Mouse (Mus musculus) left cerebral cortex, adult 8-10 months (tissue): Measurements from ENCODE around the gene Kif1c. TPM values are rescaled to one million over a fixed set of nuclear protein-coding genes. Genes with fewer than 3 reads are reported as not detected.

Source experiments
- DNase-seq, 2 experiments: peaks; one replicate each; pipeline ENCODE4 v3.0.0; 2022; ENCODE audit warnings: low spot score in 2 of 2
- total RNA-seq, 4 experiments: library from RNA; stranded (reverse); gene quantifications; 2 replicates each; pipeline ENCODE4 v1.2.4; 2022

The Kif1c gene
- total RNA-seq, 4 experiments from 2014 or later, result 59.3 to 70.2 (median 65.8) TPM

DNA sequence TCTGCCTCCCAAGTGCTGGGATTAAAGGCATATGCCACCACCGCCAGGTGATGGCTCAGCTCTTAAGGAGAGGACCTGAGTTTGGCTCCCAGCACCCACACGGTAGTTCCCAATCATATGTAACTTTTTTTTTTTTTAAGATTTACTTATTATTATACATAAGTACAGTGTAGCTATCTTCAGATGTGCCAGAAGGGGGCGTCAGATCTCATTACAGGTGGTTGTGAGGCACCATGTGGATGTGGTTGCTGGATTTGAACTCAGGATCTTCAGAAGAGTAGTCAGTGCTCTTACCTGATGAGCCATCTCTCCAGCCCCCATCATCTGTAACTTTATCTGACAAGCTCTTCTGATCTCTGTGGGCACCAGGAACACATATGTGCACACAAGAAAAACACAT, 3.0 kb upstream of the Kif1c start:
- DNase-seq, result no peak

DNA sequence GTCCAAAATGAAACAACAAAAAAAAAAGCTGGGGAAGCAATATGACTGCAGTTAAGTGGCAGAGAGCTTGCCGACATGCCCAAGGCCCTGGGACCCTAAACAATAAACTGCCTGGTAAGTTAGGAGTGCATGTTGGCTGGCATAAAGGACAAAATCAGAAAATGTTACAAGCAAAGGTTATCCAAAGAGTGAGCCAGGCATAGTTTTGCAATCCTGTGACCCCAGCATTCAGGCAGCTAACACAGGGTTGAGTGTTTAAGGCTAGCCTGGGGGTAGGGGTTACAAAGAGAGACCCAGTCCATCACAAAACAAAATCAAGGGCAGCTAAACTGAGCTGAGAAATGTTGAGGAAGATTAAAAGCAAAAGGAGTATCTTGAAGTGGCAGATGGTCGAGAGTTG, 1.3 kb upstream of the Kif1c start:
- DNase-seq, result no peak

DNA sequence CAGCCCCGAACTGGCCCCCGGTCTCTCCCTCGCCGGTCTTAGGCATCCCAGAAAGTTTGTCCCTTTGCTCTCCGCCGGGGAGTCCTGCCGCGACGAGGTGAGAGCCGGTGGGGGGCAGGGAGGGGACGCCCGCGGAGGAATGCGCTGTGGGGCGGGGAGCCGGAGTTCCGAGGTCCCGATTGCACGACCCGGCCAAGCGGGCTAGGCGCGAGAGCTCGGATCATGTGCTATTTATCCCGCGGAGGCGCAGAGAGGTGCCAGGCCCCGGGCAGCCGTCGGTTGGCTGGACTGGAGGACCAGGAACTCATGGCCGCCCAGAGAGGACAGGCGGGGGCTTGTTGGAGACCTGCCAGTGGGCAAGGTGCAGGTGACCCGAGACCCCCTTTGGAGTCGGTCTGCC, 265 bp downstream of the Kif1c start:
- peak; percentile 45 to 55 for DNase-seq

DNA sequence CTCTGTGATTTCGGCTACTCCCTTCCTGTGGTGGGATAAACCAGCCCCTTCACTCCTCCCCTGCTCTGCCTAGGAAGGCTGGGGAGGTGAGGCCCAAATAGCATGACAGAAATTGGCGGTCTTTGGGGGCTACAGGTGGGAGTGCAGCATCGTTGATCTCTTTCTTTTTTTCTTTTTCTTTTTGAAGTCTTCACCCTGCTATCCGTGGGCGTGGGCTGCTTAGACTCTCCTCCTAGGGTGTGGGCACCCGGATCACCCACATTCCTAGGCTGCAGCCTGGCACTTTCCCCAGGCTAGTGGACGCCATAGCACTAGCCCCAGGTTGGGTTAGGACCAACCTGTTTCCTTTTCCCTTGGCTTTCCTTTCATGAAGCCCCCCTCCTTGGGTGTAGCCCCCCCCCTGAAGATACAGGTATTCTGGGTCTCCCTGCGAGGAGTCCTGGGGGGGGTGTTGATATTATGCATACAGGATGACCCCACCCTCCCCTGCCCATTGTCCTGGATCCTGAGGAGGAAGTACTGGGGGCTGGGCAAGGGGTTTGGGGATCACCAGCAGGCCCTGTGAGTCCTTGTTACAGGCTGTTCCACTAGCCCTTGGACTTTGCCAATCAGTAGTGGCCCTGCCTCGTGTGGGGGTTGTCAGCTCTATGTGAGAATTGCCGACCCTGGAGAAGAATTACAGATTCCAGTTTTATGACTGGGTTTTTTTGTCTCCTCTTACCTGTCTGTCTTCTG, 1.0 kb downstream of the Kif1c start:
- DNase-seq, result no peak

DNA sequence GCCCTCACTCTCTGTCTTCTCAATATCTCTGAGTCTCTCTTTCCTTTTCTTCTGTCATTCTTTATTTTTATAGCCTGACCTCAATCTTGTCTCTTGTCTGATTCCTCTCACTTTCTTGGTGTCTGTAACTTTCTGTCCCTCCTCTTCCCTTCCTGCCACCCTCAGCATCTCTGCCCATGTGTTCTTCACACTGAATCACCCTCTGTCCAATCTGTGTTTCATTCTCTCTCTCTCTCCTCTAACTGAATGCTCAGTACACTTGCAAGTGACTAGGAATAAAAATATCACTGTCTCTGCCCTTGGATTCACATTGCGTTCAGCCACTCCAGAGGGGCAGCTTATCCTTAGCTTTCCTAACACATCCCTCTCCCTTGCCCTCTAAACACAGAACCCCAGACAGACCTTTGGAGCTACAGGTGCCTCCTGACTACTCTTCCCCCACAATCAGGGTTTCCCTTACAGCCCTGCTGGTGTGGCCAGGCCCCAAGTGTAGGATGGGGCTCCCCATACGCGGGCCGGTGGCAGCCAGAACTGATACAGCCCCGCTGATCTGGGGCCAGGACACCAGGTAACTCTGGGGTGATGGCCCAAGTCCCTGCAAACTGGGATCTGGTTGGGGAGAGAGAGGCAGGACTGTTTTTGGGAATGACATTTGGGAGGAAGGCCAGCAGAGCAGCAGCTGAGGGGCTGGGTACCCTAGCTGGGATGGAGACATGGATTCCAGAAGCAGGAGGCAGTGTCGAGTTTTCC, 1.8 kb downstream of the Kif1c start:
- no peak for DNase-seq

DNA sequence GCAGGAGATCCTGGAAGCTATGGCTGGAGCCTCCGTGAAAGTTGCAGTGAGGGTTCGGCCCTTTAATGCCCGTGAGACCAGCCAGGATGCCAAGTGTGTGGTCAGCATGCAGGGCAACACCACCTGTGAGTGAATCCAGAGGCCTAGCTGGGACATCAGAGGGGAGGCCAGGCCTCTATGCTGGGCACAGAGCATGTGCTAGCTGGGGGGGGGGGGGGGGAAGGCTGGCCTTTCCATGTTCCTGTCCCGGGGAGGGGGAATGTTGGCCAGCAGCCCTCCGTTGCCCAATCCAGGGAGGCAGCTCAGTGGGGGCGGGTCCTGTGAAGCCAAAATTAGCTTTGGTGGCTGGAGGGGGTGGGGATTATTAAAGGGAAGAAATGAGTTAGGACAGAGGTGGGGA, 2.4 kb downstream of the Kif1c start:
- no peak for DNase-seq

DNA sequence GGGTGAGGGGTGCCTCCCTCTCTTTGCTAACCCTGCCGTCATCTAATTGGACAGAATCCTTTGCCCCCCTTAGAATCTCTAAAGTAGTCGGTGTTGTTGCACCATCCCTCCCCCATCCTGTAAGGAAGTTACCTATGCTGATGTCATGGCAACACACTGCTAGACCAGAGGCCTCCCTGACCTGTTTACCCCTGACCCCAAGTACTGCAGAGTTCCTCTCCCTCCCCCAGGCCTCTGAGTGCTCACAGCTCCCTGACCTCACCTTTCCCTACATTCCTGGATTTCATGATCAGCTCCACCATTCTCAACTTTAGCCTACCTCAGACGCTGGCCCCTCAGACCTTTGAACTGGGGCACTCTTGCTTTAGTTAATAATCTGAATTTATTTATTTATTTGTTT, 5.8 kb downstream of the Kif1c start:
- no peak for DNase-seq

DNA sequence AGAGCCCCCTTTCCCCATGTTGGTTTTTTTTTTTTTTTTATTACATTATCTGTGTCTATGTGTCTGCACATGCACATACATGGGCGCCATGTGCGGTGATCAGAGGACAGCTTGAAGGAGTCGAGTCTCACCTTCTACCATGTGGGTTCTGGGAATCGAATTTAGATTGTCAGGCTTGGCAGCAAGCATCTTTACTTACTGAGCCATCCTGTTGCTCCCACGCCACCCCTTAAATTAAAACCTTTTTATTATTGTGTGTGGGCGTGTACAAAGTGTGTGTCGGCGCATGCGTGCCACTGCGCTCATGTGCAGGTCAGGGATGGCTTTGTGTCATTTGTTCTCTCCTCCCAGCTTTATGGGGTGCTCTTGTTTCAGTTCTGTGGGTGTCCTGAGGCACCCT, 10.7 kb downstream of the Kif1c start:
- peak in 1 of 2 experiments; percentile 62 for DNase-seq

DNA sequence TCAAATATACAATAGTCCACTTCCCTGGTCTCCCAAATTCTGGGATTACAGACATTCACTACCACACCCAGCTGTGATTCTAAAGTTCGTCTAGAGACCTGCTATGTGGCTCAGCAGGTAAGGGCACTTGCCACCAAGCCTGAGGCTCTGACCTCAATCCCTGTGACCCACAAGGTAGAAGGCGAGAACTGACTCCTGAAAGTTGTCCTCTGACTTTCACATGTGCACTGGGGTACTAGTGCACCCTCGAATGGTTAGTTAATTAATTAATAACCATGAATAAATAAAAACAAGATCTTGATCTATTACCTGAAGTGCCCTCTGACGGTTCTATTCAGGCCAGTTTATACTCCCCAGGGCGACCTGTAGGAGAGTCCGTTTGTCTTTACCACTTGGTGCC, 12.9 kb downstream of the Kif1c start:
- DNase-seq, result no peak

DNA sequence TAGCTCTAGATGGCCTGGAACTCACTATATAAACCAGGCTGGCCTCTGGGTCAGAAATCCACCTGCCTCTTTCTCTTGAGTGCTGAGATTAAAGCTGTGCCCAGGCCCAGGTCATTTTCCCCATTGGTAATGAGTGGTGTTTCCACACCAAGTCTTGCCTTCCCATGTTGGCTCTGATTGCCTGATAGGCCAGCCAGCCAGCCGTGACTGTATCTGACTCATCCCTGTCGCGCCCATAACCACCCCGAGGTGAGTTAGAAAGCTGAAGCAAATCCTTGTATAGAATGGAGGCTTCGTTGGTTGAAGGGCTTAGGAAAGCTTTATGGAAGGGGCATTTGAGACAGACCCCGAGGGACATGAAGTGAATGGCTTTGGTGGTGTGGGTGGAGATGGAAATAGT, 15.5 kb downstream of the Kif1c start:
- no peak for DNase-seq

DNA sequence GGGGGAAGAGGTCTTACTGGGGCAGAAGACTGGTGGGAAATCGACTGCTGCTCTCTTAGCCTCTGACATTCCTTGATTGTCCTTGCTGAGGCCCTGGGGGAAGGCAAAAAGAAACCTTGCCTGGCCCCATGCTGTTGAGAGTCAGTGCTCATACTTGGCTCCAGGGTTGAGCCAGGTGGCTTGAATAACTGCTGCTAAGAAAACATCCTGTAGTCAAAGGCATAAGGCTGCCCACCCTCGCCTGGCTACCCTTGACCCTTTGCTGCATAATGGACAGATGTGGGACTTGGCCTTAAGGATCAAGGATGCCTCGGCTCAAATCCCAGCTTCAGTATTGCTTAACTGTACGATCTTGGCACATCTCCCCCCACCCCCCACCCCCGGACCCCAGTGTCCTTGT, 18.1 kb downstream of the Kif1c start:
- no peak for DNase-seq

DNA sequence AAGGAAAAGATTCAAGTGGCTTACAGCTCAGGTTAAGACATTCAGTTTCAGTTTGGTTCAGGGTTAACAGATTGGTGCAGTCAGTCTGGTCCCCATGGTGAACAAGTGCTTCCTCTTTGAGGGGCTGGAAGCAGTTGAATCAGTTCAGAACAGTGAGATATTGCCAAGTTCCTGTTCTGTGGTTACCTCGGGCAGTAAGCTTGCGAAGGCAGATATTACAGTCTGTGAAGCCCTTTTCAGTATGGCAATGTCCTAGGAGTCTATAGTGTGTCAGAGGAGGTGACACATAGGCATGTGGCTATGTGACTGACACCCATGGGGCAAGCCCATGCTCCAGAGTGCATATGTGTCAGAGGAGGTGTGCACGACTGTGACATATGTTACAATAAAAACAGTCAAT, 20.2 kb downstream of the Kif1c start:
- DNase-seq, result no peak

DNA sequence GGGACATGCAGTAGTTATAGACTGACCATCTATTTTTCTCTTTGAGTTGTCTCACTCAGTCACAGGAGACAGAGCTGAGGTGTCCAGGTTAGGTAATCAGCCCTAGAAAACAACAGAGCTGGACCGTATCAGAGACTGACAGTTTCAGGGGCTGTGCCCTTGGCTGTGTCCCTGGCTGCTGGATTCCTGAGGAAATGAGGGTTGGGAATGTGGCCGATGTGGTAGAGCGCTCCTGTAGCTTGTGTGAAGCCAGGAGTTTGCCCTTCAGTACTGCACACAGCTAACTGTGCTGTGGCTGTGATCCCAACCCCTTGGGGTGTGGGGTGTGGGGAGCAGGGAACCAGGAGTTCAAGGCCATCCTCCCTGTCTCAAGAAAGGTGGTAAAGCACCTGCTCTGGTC, 20.7 kb downstream of the Kif1c start:
- no peak for DNase-seq

DNA sequence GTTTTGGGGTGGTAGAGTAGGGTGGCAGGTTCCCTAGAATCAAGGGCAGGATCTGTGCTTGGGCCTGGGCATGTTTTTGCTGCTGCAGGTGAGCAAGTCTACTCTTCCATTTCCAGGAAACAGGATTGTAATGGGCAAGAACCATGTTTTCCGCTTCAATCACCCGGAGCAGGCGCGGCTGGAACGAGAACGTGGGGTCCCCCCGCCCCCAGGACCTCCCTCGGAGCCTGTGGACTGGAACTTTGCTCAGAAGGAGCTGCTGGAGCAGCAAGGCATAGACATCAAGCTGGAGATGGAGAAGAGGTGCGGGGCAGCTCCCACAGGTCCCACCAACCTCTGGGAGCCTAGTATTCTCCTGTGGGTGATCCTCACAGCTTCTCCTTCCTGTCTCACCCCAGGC, 24.4 kb downstream of the Kif1c start:
- DNase-seq, result no peak

DNA sequence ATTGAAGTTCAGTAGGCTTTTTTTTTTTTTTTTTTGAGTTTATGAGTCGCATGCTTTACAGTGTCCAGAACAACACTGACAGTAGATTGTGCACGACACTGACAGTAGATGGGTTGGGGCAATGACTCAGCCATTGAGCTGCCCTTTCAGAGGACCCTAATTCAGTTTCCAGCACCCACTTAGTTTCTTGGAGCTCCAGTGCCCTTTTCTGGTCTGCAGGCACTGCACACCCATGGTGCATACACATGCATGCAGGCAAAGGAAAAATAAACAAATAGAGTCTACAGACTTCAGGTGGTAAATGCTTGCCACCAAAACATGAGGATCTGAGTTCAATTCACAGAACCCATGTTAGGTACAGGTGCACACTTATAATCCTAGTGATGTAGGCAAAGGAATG, 26.2 kb downstream of the Kif1c start:
- DNase-seq, result no peak

DNA sequence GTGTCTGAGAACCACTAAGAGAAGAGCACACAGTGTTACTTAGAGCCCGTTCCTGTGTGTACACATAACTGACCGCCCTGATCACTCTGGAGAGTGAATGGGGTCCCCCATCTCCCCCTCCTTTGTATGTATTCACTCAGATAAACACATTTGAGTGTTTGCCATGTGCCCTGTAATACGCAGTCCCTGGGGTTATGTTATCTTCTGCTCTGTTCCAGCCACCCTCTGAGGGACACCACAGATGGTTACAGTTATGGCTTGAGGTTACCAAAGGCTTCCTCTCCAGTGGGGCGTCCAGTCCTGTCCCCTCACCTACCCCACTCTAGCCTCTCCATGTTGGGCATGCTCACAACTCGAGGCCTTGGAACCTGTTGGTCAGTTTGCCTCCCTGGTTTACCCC, 27.0 kb downstream of the Kif1c start:
- no peak for DNase-seq

DNA sequence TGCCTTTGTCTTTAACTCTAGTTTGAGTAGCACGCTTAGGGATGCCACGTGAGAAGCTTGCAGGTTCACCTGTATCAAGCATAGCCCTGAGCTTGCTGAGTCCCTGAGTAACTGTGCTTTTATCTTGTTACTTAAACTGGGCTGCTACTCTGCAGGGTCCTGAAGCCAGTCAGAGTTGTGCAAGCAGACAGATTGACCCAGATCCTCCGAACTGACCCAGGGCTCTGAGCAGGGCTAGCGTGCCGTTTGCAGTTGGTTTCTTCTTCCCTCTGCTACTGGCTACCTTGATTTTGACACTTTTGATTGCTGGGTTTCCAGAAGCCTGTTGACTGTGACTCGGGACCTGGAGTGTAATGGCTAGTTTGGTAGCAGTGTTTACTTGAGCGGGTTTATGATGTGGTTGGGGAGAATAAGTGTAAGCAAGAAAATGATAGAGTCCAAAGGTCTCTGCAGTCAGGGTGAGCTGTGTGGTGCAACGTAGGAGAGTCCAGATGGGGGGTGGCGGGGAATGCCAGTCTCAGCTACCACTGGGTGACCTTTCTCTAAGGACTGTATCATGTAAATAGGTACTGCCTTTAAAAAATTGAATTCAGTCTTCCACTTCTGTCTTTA, 30.2 kb downstream of the Kif1c start:
- no peak for DNase-seq

DNA sequence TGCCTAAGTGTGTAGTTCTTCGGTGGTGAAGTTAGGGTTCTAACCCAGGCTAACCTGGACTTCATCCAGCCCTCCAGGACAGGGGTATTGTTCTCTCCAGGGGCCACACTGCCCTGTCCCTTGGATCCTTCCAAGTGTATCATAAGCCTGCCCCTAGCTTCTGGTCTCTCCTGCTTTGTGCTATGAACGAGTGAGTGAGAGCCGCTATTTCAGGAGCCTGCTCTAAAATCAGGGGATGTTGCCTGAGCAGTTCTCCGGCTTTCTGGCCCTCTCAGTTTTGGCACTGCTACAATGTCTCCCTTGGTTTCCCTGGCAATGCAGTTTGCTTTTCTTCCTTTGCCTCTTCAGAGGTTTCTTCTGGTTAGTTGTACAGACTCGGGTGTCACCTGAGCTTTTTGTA, 30.8 kb downstream of the Kif1c start:
- DNase-seq, result peak in 1 of 2 experiments; percentile 53

DNA sequence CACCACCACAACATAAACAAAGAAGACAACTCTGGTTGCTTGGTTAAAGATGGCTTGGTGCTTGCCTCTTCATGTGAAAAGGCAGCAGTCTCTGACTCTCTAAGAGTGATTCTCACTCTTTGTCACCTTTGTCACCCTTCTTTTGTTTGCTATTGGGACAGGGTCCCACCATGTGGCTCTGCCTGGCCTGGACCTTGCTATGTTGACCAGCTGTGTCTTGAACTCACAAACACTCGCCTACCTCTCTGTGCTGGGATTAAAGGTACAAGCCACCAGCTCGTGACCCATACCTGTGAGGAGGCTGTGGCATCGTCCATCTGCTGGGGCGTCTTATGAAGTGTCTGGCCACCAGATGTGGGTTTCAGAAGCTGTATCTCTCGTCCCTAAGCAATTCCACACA, 32.9 kb downstream of the Kif1c start:
- no peak for DNase-seq

DNA sequence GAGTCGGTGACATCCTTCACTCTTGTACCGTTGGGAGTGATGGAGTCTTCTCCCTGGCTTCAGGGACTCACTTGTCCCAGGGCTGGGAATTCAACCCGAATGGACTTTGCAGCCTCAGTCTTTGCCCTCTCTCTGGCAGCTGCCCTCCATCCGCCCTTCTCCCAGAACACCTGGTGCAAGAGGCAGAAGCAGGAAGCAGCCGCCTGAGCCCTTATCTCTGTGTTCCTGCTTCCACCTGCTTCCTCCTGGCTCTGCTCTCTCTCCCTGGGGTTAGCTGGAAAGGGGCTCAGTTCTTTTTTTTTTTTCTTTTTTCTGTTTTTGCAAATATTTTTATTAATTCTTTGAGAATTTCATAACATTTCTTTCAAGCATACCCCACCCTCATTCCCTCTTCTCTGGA, 37.4 kb downstream of the Kif1c start:
- no peak for DNase-seq

DNA sequence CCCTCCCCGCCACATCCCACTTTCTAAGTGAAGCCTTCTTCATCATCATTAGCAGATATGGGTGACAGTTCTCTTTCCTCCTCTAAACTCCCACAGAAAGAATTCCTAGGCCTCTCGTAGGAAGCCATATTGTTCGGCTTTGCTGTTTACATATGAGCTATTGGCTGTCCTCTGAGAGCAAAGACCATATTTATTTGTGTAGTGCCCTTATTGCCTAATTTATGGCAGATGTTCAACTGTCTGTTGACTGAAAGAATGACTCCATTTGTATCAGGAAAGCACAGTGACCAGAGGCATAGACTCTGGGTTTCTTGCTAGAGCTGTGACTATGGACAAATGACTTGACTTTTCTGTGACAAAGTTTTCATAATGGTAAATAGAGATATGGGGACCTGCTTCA, 41.3 kb downstream of the Kif1c start:
- DNase-seq, result no peak

DNA sequence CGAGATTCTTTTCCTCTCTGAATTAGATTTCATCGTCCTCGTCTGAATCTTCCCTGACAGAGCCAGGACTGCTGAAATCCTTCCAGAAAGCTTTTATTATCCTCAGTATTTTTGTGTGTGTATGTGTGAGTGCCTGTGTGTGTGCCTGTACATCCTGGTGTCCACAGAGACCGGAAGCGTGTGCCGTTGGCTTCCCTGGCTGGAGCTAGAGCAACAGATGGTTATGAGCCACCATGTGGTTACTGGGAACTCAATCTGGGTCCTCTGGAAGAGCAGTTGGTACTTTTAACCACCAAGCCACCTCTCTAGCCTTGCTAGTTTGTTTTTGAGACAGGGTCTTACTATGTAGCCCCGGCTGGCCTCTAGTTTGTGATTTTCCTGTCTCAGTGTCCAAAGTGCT, 41.8 kb downstream of the Kif1c start:
- no peak for DNase-seq
